Mouse (Mus musculus) kidney, adult 2 months (tissue): ENCODE results near the gene Mcu.
A peak's percentile ranks its signal among the peaks of the same experiment; 100 is the strongest.

Source experiments
- CTCF ChIP-seq: fragments of 200-500 bp; conservative IDR thresholded peaks from 2 replicates; pipeline ENCODE4 v1.5.1; 2011; ENCODE audit warnings: low read depth, mild to moderate bottlenecking, control low read depth, low read length, moderate library complexity, mixed read lengths; ENCODE audit not compliant: insufficient read depth, insufficient read length
- POLR2A ChIP-seq: fragments of 200-500 bp; IDR thresholded peaks from one replicate; pipeline ENCODE4 v1.6.1; 2011; ENCODE audit warnings: low read depth, low read length, control low read depth

GRCm38 (mm10) chr10:59494044-59494443 is 122.4 kb downstream of the Mcu start:
- TF ChIP-seq CTCF (peak; percentile 49), POLR2A (no peak)
